12 mouse cellular contexts compared by ENCODE assay signal in genomic region chr13:60508054-60508453, GRCm38 (mm10).
DNase-seq lines count a peak whose midpoint lies in the region; ATAC-seq and TF ChIP-seq lines count a peak whose summit lies in the region.
"Had no signal": no experiment of that assay in that cellular context is flagged by ENCODE, and none has a peak within 500 bp of the region (broad histone marks: within the 10 kb centered on the region; RNA-seq: fewer than 3 reads in every experiment).

No protein-coding gene starts in this region.

- no peaks in the 10 kb centered on the region for H3K27me3 ChIP-seq in kidney, postnatal 0 days (ENCODE audit: insufficient read depth, low read length)
- H3K27me3 ChIP-seq in hindbrain, embryonic 10.5 days (ENCODE audit: insufficient read depth, poor library complexity, severe bottlenecking): no peaks in the 10 kb centered on the region
- H3K27me3 ChIP-seq: hindbrain, embryonic 13.5 days; neural tube, embryonic 12.5 days had no signal

- 46% methylated on average over 4 of the region's 4 CpGs for WGBS in kidney, postnatal 0 days
- WGBS in hindbrain, embryonic 10.5 days: 74% methylated on average over 4 of the region's 4 CpGs

- H3K4me2 ChIP-seq in kidney, postnatal 0 days (ENCODE audit: low read length): no peak overlapping the region
- H3K4me2 ChIP-seq: hindbrain, embryonic 13.5 days; neural tube, embryonic 12.5 days had no signal

- H3K9ac ChIP-seq in kidney, postnatal 0 days (ENCODE audit: low read depth, low read length): no peak overlapping the region
- H3K9ac ChIP-seq: hindbrain, embryonic 13.5 days; neural tube, embryonic 12.5 days had no signal

- ATAC-seq in kidney, postnatal 0 days (replicated peaks; ENCODE audit: low FRiP score, low read depth): no peak

- no peak for TF ChIP-seq CTCF in kidney, postnatal 0 days (IDR thresholded peaks at IDR 0.05; ENCODE audit: low read depth)

- DNase-seq in kidney, adult 9 months: peak; percentile 40
- DNase-seq in kidney, adult 11 months: no peak
- peak; percentile 46 for DNase-seq in embryo, embryonic 11 days
- peak; percentile 47 for DNase-seq in kidney, postnatal 0 days (ENCODE audit: low spot score)
- DNase-seq in lung, postnatal 25 days (ENCODE audit: low spot score): peak; percentile 50
- DNase-seq in left cerebral cortex, adult 9 months (ENCODE audit: low spot score in 2 of 2): no peak
- no peak for DNase-seq in hindbrain, embryonic 10.5 days (ENCODE audit: low spot score)
- no peak for DNase-seq in retina, embryonic 14.5 days (ENCODE audit: low spot score)
- DNase-seq: cerebellum, adult 18-20 months; right cerebral cortex, postnatal 4 days had no signal

- no peak overlapping the region for H3K4me3 ChIP-seq in kidney, postnatal 0 days (replicated peaks; ENCODE audit: low read depth, low read length)
- no peak overlapping the region for H3K4me3 ChIP-seq in hindbrain, embryonic 10.5 days
- H3K4me3 ChIP-seq: hindbrain, embryonic 13.5 days; neural tube, embryonic 12.5 days had no signal

- H3K4me1 ChIP-seq in kidney, postnatal 0 days (replicated peaks; ENCODE audit: insufficient read depth, low read length): no peaks in the 10 kb centered on the region
- H3K4me1 ChIP-seq in hindbrain, embryonic 10.5 days (replicated peaks): no peaks in the 10 kb centered on the region
- H3K4me1 ChIP-seq: hindbrain, embryonic 13.5 days; neural tube, embryonic 12.5 days had no signal

- H3K36me3 ChIP-seq in kidney, postnatal 0 days (ENCODE audit: insufficient read depth, low read length): no peaks in the 10 kb centered on the region
- H3K36me3 ChIP-seq in hindbrain, embryonic 10.5 days: no peaks in the 10 kb centered on the region
- H3K36me3 ChIP-seq: hindbrain, embryonic 13.5 days; neural tube, embryonic 12.5 days had no signal

- H3K27ac ChIP-seq in kidney, postnatal 0 days: no peak overlapping the region
- H3K27ac ChIP-seq in hindbrain, embryonic 10.5 days: no peak overlapping the region
- H3K27ac ChIP-seq: hindbrain, embryonic 13.5 days; neural tube, embryonic 12.5 days had no signal

- no peaks in the 10 kb centered on the region for H3K9me3 ChIP-seq in kidney, postnatal 0 days (replicated peaks; ENCODE audit: low read length)
- no peaks in the 10 kb centered on the region for H3K9me3 ChIP-seq in hindbrain, embryonic 10.5 days
- H3K9me3 ChIP-seq: hindbrain, embryonic 13.5 days; neural tube, embryonic 12.5 days had no signal

Comparison
In these comparisons a context has a peak if more than half of its experiments do, and no peak if none do; other contexts are left out.
1. DNase-seq: peak in kidney, adult 9 months (single experiment), embryo, embryonic 11 days (single experiment), kidney, postnatal 0 days (single experiment) and lung, postnatal 25 days (single experiment); none in kidney, adult 11 months (single experiment), left cerebral cortex, adult 9 months (0 of 2), hindbrain, embryonic 10.5 days (single experiment) and retina, embryonic 14.5 days (single experiment).